Mouse (Mus musculus) embryonic fibroblast, embryonic 13.5 days (primary cell): ENCODE measurements around the gene Cep128.

Experiments used
- CTCF ChIP-seq: IDR thresholded peaks from 2 replicates; pipeline ENCODE4 v1.5.1; 2011; ENCODE audit warnings: mild to moderate bottlenecking, control low read depth, low read length, moderate library complexity, borderline replicate concordance; ENCODE audit not compliant: insufficient read depth
- POLR2A ChIP-seq: IDR thresholded peaks from 2 replicates; pipeline ENCODE4 v1.6.1; 2011; ENCODE audit warnings: low read depth, mild to moderate bottlenecking, control low read depth, low read length, moderate library complexity

DNA sequence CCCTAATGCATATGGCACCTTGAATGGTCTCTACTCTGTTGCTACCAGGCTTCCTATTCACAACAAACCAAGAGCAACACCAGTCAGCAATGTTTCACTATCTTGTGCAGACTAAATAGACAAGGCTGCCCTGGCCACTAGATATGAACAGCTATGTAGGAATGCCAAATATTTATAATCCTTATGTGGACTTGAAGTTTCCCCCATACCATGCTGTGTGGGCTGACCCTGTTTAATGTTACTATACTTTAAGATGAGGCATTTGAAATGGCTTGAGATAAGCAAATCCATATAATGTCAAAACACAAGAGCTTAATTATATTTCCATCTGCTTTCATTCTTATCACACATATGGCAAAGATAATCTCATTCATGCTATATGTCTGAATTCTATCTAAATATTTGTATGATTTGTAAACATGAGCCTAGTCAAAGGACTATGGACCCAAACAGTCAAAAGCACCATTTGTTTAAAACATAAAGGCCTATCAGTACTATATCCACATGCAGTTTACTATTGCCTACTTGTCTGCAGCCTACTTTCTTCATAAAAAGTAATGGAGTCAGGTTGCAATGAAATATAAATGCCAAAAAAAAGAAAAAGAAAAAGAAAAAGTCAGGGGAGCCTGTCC, 319.7 kb downstream of the Cep128 start:
- TF ChIP-seq POLR2A = no peak
- no peak for TF ChIP-seq CTCF
